Mouse (Mus musculus) cerebellum, adult 11 months (tissue): ENCODE measurements around the gene Gm49373.

ENCODE experiments used
- DNase-seq: peaks from one replicate; pipeline ENCODE4 v3.0.0; 2022

Gm49373 gene

DNA sequence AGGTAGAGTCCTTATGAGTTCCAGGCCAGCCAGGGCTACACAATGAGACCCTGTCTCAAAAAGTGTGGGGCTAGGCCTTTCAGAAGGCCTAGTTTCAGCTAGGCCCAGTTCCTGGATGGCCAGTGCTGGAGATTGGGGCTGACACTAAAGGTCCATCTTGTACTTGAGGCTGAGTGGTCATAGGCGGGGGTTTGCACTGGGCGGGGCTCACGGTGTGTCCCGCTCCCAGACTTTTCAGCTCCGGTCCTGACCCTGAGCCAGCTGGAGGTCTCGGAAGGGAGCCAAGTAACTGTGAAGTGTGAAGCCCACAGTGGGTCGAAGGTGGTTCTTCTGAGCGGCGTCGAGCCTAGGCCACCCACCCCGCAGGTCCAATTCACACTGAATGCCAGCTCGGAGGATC, 46.0 kb downstream of the Gm49373 start:
- no peak for DNase-seq

- DNase-seq: no peak
These were observed 47.6 kb downstream of the Gm49373 start for GRCm38 (mm10) chr9:21025258-21025810.

GRCm38 (mm10) chr9:21022726-21023125, 50.2 kb downstream of the Gm49373 start:
- no peak for DNase-seq

GRCm38 (mm10) chr9:21022288-21022687, 50.6 kb downstream of the Gm49373 start:
- no peak for DNase-seq

- DNase-seq: no peak
These were observed 51.5 kb downstream of the Gm49373 start for GRCm38 (mm10) chr9:21021363-21021762.

- DNase-seq: no peak
These were observed 54.3 kb downstream of the Gm49373 start for GRCm38 (mm10) chr9:21018600-21018999.

DNA sequence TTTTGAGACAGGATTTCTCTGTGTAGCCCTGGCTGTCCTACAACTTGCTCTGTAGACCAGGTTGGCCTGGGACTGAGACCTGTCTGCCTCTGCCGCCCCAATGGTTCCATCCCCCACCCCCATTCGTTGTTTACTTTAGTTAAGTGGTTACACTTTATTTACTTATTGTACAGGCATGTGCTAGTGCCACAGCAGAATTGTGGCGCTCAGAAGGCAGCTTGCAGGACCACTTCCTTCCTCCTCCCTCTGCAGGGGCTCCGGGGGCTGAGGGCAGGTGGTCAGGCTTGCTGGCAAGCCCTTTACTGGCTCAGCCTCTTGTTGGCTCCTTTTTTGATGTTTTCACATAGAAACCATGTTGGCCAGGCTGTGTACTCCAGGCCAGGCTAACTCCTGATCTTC, 55.7 kb downstream of the Gm49373 start:
- DNase-seq: no peak

- DNase-seq: no peak
These were observed 56.3 kb downstream of the Gm49373 start for GRCm38 (mm10) chr9:21016331-21017176.

DNA sequence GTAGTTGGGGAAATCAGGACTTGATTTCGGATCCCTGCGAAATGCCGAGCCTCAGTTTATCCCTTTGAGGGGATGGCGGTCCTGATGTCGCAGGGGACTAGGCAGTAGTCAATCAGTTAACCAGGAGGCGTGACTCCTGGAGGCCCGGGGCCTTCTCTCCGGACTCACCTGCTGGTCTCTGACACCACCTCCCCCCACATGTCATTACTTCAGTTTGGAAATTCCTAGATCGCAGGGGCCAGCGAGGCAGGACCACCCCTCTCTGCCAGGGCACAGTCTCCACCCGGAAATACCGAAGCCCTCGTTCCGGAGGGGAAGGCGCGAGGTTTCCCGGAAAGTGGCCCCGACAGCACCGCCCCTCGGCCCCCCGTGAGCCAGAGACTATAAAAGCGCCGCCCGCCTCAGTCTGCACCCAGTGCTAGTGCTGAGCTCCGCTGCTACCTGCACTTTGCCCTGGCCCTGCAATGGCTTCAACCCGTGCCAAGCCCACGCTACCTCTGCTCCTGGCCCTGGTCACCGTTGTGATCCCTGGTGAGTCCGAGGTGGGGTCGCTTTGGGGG, 57.2 kb downstream of the Gm49373 start, which contains the start of gene Icam1:
Gene Icam1, plus strand, starts transcription at position 415 of the 560 bp plus-strand sequence.
- no peak for DNase-seq

GRCm38 (mm10) chr9:21014691-21015570, 58.0 kb downstream of the Gm49373 start:
- DNase-seq: no peak
